Mouse (Mus musculus) frontal cortex, postnatal 14 days (tissue): ENCODE measurements around the gene Dnajc28.

Source experiments
- DNase-seq, 2 experiments: peaks; one replicate each; pipeline ENCODE4 v3.0.0; 2022; ENCODE audit warnings: low spot score in 2 of 2

The Dnajc28 gene

GRCm38 (mm10) chr16:91632940-91633339 lies 14.1 kb upstream of the Dnajc28 start:
- no peak for DNase-seq

- no peak for DNase-seq
Observed at GRCm38 (mm10) chr16:91632439-91632838, 13.6 kb upstream of the Dnajc28 start.

DNA sequence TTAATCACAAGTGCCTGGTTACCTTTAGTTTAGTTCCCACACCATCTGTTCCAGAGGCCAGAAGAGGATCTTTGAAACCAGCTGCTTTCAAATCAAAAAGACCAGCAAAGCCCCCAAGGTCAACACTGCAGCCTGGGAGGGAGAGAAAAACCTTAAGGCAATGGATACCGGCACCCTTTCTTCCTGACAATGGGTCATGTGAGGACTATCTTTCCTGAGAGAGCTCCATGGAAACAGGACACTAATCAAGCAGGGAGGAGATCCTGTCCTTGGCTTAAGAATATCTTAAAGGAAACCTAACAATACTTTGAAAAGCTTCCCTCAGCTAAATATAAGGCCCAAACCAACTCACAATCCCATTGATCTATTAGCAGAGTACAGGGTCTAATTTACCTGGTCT lies 11.8 kb upstream of the Dnajc28 start:
- no peak for DNase-seq

GRCm38 (mm10) chr16:91629749-91630148 lies 10.9 kb upstream of the Dnajc28 start:
- no peak for DNase-seq

DNA sequence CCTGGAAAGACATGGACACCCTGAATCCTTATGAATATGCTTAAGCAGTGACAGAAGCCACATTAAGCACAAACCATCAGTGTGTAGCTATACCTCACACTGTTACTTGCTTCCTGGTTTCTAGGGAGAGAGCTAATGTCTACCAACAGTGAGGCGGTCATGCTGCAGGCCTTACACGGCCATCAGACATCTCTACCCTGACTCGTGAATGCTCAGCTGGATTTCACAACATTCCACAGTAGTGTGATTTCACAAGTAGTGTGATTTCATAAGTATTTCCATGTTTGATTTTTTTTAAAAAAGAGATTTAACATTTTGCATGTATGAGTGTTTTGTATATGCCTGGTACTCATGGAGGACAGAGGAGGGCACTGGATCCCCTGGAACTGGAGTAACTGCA lies 9.8 kb upstream of the Dnajc28 start:
- DNase-seq: no peak

GRCm38 (mm10) chr16:91627831-91628230 lies 9.0 kb upstream of the Dnajc28 start:
- DNase-seq: no peak

DNA sequence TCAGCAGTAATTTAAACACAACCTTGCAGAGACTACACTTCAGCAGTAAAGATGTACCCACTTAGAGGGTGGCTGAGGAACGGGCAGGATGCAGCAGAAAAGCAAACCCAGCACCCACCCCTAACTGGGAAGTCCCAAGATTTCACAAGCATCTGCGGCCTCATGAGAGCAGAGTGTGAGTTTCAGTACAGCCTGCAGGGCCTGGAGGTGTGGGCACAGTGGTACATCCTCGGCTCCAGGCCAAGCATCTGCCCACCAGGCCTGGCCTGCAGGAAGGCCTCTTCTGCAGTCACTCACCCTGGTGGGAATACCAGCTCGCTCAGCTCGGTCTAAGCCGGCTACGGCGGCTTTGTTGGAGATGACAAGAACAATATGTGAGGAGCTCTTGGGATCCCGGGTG lies 4.2 kb upstream of the Dnajc28 start:
- DNase-seq: no peak

- DNase-seq: no peak
Observed at GRCm38 (mm10) chr16:91620991-91621390, 2.2 kb upstream of the Dnajc28 start.

DNA sequence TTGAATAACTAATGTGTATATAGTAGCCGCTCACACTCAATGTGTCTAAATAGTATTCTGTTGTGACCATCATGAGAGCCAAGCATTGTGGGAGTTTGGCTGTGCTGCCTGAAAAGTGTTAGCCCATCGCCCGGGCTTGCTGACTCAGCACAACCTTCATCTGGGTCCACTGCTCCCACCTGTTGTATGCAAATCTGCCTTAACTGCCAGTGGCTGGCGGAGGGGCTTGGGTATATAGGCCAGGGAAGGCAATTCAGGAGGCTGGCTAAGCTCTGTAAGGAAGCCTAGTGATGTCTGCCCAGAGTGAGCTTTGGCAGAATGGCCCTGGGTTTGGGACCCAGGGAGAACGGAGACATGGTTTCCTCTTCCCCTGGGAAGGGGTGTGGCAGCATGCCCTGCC lies 1.4 kb upstream of the Dnajc28 start:
- DNase-seq: no peak

DNA sequence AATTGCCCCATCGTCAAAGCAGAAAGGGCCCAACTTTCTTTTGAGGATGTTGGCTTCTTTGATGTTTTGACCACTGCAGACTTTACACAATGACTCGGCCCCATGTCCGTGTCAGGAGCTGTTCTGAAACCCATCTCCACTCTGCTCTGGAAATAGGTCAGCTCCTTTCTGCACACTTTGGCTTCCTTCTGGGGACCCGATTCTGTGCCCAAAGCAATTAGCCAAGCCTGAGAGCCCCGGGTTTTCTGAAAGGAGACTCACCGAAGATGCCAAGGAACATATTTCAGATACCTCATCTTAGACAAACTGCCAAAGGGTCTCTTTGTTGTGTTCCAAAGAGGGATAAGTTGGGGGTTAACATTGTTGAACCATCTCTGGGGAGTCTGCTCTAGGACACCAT lies 4.3 kb downstream of the Dnajc28 start:
- no peak for DNase-seq

- DNase-seq: no peak
Observed at GRCm38 (mm10) chr16:91612525-91612924, 6.3 kb downstream of the Dnajc28 start.

DNA sequence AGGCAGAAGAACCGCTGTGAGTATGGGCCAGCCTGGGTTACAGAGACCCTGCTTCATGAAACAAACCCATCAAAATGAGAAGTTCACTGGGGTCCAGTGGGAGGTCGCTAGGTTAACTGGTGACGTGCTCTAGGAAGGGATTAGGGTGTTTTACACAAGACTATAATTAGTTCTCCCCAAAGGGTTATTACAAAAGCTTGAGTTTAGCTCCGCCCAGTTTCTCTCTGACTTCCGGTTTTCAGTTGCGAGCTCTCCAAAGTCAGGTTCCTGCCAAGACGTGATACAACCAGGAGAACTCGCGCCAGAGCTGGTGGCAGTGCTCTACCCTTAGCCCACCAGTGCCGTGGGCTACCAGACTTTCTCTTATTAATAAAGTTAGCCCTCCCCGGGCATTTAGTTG lies 7.6 kb downstream of the Dnajc28 start:
- no peak for DNase-seq

GRCm38 (mm10) chr16:91609501-91610245 lies 9.2 kb downstream of the Dnajc28 start:
- no peak for DNase-seq

GRCm38 (mm10) chr16:91606958-91607357 lies 11.9 kb downstream of the Dnajc28 start:
- no peak for DNase-seq

DNA sequence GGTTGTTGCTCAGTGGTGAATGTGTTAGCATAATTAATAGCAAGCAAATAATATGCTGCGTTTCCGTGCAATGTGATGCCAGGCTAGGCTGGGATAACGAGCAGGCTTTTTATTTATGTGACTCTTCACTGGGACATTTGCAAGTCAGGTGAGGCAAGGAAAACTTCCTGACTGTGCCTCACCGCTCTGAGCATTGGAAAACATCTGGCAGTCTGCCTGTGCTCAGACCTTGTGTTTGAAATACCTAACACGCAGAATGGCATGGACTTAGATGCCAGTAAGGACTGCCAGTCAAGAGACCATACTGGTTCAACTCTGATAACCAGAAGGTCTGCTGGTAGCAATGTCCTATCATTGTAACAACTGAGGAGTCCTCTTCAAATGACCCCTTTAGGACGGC lies 13.7 kb downstream of the Dnajc28 start:
- no peak for DNase-seq

GRCm38 (mm10) chr16:91601693-91602092 lies 17.1 kb downstream of the Dnajc28 start:
- no peak for DNase-seq

DNA sequence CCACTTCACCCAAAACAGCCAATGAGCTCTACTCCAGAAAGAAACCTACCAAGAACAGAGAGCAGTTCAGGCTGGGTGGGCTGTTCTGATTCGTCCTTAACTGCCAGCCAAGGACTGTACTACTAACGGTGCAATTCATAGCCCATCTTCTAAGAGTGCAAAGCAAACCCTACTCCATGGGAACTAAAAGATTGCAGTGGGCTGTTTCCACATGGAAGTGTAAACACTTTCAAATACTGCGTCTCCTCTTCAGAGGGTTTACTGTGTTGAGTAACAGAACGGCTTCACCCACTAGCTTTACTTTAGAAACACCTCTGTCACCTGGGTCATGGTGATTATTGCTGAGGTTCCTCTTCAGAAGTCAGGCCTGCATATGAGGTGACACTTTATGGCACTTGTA lies 17.7 kb downstream of the Dnajc28 start:
- DNase-seq: no peak

DNA sequence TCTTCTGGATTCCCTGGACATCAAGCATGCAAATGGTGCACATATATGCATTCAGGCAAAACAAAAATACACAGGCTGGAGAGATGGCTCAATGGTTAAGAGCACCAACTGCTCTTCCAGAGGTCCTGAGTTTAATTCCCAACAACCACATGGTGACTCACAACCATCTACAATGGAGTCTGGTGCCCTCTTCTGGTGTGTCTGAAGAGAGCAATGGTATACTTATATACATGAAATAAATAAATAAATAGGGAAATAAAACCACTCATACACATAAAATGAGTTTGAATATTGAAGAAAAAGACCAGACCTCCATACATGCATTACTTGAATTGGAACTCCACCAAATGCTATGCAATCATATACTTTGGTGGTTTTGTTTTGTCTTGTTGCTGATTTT lies 19.6 kb downstream of the Dnajc28 start:
- no peak for DNase-seq

- DNase-seq: peak; percentile 95 to 99
Observed at GRCm38 (mm10) chr16:91597672-91598010, 21.2 kb downstream of the Dnajc28 start, which contains the start of gene Tmem50b. Gene Tmem50b (minus strand): TSS chr16:91597800.

DNA sequence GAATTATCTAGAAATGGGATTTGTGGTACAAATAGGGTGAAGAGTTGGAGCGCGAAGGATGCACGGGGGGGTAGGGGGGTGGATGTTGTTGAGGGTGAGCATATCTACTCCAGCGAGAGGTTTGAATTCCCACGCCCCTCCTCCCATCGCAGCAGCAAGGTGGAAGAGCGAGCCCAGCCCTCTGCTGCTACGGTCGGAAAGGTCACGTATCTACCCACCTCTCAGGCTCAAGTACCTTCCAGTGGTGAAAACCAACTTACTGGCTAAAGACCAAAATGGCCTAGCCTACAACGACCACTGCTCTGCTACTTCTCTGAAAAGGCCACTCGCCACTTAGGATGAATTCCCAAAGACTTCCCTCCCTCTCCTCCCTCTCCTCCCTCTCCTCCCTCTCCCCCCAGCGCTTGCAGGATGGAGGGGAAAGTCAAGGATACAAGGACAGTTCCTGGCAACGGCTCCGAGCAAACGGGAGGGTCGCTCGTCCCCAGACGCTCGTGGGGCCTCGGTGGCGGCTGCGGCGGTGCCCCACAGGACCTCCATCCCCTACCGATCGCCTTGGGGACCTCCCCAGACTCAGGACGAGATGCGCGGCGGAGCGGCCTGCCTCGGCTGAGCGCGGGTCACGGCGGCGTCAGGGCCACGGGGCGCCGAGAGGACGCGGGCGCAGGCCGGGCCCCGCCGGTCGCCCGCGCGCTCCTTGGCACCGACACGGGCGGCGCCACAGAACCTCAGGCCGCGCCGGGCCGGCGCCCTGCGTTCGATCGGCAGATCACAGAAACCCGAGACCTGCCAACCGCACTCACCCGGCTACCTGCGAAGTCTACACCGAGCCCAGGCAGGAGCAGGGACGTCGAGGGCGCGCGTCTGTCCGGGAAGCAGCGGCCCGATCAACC lies 21.8 kb downstream of the Dnajc28 start:
- DNase-seq: peak in 1 of 2 experiments; percentile 14

- no peak for DNase-seq
Observed at GRCm38 (mm10) chr16:91596397-91596778, 22.4 kb downstream of the Dnajc28 start.

GRCm38 (mm10) chr16:91595076-91595475 lies 23.8 kb downstream of the Dnajc28 start:
- DNase-seq: peak in 1 of 2 experiments; percentile 17

GRCm38 (mm10) chr16:91593262-91593661 lies 25.6 kb downstream of the Dnajc28 start:
- DNase-seq: no peak
